Mouse (Mus musculus) 416B (cell line): Measurements from ENCODE around the gene Ipo11.
"Not testable (repeated sequence)": the region's sequence is repeated elsewhere in the genome, so short reads cannot be mapped to it uniquely, and the experiment has no call there.

Experiments
- DNase-seq: peaks from one replicate; pipeline ENCODE4 v3.0.0; 2011; ENCODE audit warnings: low read depth

Gene Ipo11

DNA sequence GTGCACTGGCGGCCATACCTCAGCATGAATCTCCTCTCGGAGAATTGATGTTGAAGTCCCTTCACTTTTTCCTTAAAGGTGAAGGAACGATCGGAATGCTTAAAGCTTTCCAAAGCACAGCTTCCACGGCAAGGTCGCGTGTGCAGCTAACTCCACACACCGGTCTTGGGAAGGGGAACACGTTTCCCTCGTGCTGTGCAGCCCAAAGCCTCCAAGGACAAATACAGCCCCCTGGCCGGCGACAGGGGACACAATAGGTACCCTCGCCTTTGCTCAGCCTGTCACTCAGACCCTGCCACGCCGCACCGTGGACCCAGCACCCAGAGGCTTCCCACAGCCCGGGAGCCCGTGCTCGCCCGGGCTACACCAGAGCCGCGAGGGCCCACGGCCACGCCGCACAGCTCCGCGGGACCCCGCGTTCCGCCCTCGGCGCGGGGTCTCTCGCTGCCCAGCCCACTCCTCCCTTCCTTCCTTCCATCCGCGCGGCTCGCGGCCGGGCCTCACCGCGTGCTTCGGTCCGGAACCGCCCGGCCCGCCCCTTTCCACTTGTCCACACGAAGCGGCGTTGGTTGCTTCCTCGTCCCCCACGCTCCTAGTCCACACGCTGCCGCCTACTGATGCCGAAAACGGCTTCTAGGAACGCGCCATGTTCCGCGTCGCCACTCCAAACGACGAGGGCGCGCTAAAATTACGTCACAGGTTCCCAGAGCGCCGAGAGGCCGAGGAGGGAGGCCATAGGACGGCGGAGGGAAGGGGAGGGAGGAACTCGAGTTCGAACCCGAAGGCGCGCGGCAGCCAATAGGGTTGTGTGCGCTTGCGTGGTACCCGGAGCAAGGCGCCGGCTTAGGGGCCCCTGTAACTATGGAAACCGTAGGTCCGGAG lies at the start of gene Ipo11:
Gene Ipo11, minus strand, starts transcription at position 703 of the 882 bp plus-strand sequence.
- DNase-seq = peak; percentile 95

DNA sequence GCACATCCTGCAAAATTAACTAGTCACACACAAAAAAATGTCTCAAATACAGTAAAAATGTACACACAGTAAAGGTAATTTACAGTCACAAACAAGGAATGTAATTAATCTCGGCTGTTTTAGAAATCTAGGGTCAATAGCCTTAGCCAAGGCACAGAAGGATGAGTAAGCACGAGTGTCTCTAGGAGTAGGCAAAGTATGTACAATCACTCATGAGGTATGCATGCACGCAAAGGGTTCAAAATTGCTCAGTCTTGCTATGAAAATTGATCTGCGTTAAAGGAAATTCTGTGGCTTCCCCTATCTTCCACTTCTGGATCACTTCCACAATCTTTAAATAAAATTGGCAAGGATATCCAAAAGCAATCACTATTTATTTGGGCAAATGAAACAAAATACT lies 24.7 kb upstream of the Ipo11 start:
- no peak for DNase-seq

- no peak for DNase-seq
Observed at GRCm38 (mm10) chr13:106960557-106960956, 23.8 kb upstream of the Ipo11 start.

DNA sequence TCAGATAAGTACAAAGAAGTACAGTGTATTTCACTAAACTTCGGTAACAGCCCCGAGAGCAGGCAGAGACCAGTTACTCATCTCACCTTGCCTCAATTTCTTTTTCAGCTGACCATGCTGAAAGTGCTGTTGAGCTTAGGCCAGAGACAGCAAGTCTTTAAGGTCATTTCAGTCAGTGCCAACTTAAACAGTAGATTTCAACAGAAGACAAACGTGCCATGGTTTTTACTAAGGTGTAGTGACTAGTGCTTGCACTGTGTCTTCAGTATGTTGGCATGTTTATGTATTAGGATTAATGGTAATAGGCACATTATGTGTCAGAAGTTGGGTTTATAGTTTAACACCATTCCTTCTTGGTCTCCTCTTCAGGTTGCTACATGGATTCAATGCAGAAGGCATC lies 21.5 kb upstream of the Ipo11 start:
- no peak for DNase-seq

DNA sequence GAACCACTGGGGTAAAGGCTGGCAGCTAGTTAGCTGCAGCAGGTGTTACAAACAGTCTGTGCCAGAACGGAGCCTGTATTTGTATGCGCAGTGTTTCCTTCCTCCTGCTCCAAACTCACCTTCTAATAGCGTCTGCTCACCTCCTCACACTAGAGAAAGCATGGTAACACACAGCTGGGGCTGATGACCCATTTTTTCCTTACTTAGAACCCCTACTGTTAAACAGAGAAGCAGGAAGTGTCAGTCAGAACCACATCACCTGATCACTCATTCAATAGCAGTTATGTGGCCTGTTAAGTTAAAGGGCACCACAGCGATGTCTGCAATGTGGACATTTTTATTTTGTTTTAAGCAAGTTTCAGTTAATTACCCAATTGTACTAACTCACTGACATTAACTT lies 20.8 kb upstream of the Ipo11 start:
- DNase-seq = no peak

DNA sequence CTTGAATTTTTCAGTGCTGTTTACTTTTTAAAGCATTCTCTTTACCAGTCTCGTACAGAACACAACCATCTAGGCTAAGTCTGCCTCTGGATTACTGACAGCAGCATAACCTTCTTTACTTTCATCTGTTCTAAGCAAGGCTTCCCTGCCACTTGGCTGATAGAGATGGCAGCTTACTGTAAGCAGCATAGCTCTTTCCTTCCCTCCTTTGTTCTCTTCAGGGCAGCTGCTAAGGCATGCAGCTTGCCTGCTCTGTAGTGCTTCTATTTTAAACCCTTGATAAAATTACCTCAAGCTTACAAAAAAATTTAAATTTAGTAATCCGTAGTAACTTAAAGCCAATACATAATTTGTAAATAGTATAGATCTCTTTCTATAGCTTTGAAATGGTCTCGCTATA lies 18.1 kb upstream of the Ipo11 start:
- DNase-seq = no peak

DNA sequence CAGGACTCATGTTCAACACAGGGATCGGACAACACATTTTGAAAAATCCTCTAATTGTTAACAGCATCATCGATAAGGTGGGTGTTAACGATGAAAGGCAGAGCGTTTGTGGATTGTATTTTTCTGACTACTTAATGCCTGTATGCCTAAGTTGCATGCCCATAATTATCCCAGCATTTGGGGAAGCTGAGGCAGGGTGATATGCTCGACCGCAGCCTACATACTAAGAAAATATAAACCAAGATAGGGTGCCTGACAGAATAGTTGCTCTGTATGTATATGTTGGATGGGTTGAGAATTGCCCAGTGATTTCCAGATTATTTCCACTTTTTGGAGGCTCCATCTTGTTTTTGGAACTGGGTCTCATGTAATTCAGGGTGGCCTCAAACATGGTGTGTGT lies 10.8 kb upstream of the Ipo11 start:
- DNase-seq = no peak

GRCm38 (mm10) chr13:106946594-106947540 lies 10.1 kb upstream of the Ipo11 start, which contains the start of gene Dimt1:
Gene Dimt1 (plus strand): TSS chr13:106947127.
- DNase-seq = peak; percentile 92

DNA sequence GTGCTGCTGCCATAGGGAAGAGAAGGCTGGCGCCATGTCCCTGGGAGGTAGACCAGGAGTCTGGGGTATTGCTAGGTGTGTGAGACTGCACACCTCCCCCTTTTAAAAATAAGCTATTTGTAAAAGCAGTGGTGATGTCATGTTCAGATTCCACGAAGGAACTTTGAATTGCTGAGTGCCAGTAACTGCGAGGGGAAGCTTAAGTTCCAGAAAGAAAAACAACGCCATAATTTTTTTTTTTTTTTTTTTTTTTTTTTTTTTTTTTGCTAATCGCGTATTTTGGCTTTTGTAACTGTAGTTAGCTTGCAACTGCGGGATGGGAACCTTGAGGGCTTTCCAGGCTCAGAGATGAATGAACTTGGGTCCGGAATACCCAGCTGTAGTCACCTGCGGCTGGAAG lies 8.8 kb upstream of the Ipo11 start:
- DNase-seq = no peak

GRCm38 (mm10) chr13:106942721-106943120 lies 6.0 kb upstream of the Ipo11 start:
- DNase-seq = peak; percentile 52

DNA sequence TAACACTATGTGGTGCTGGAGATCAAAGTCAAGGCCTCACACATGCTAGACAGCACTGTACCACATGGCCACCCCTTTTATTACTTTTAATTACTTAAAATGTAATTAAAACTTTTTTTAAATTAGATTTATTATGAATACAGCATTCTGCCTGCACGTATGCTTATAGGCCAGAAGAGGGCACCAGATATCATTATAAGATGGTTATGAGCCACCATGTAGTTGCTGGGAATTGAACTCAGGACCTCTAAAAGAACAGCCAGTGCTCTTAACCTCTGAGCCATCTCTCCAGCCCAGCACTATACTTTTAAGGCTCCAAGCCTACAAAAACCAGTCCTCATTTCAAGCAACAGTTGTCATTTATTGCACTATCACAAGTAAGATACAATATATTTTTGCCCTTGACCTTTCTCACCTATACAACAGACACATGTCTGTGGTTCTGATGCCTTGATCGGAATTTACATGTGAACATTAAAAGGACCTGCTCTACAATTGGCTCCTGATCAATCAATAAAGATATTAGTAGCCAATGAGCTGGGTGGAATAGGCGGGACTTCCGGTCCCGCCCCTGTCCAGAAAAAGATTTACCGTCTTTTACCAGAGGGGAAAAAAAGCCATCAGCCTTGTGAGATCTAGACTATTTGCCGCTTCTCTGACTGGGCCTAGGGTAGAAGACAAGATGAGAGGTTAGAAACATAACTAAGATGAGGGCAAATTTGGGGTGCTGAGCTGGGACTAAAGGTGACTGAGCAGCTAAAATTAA lies 4.6 kb upstream of the Ipo11 start:
- peak; percentile 73 for DNase-seq

DNA sequence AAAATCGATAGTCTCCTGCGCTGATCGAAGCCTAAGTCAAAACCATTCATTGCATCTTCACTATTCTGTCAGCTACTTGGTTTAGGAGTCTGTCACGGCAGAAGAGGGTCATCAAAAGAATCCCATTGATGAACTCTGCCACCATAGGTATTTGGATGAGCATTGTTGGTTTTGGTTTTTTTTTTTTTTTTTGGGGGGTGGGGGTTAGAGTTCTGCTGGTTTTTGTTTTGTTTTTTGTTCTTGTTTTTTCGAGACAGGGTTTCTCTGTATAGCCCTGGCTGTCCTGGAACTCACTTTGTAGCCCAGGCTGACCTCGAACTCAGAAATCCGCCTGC lies 347 bp upstream of the Ipo11 start:
- no peak for DNase-seq

DNA sequence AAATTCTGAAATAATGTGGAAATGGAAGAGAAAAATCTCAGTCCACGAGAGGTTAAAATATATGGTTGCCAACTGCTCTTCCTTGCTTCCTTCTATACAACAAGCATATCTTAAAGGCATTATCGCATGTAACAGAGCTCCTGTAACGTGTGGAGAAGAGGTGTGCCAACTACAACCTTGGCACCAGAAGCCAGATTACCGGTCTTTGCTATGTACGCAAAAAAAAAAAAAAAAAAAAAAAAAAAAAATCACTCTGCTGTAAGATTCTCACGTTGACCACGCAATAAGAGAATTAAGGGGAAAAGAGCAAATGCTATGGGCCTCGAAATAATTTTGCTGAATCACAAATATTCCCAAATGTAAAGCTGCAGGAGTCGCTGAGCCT lies 895 bp downstream of the Ipo11 start:
- DNase-seq = no peak

- no peak for DNase-seq
Observed at GRCm38 (mm10) chr13:106929201-106929600, 7.6 kb downstream of the Ipo11 start.

DNA sequence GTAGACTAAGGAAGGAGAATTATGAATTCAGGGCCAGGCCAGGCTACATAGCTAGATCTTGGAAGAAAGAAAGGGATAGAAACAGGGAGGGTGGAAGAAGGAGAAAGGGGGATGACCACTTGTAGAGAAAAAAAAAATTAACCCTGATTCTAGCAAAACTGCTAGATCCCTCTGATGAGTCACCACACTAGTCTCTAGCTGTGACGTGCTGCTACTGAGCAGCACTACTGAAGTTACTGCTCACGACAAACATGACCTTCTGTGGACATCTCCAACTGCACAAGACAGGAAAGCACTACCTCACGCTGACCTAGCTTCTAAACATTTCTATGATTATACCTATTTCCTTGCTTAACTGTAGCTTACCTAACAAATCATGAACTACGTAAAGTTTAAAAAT lies 8.5 kb downstream of the Ipo11 start:
- DNase-seq = peak; percentile 57

DNA sequence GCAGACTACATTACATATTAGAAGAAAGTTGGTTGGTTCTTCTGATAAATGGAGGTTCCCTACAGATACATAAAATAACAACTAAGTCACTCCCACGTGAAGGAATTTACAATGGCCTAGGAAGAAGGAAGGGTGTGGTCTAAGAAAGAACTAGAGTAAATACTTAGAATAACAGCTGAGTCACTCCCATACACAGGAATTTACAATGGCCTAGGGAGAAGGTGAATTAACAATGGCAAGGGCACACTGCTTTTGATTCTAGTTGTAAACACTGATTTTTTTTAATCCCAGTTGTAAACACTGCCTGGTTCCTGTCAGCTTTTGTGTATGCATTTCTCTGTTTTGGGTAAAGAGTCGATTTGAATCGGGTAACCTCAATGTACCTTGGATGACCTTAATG lies 10.8 kb downstream of the Ipo11 start:
- DNase-seq = not testable (repeated sequence)

DNA sequence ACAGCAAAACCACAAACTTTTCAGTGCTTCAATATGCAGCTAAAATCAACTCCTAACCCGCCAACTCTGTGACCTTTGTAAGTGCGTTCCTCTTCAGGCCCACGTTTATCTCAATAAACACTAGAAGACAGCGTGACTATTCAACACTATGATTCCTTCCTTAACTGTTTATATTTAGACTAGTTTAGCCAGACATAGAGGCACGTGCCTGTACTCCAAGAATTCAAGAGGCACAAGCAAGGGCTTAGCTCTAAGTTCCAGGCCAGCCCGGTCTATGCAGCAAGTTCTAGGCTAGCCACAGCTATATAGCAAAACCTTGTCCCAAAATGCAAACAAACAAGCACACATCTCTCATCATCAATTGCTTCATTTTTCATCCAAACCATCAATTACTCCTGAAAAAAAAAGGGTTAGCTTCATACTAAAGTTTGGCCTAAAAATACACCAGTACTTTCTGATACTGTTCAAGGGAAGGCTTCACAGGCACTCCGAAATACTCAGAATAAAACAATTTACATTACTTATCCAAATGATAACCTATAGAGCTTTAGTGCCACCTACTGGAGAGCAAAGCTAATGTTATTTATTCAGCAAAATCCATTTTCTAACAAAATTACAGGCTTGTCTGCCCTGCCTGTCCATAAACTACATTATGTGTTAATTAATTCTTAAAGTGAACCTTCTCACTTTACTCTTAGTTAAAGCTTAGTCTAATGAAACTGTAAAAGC lies 18.3 kb downstream of the Ipo11 start:
- peak; percentile 78 for DNase-seq

GRCm38 (mm10) chr13:106913125-106913736 lies 23.5 kb downstream of the Ipo11 start:
- DNase-seq = no peak

DNA sequence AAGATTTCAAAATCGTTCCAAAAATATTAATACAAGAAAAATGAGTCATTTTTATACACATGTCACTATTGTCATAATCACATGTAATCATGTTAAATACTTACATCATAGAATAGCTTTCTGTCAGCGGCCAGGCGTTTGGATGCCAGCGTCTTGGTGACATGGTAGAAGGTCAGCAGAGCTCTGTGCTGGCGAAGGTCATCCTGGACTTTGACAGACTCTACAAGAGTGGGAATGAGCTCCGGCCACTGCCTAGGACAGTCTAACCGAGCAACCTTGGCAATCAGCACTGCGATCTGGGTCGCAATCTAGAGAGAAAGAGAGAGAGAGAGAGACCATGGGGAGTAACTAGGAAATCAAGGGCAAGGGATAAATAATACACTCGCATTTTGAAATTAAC lies 26.7 kb downstream of the Ipo11 start:
- no peak for DNase-seq

DNA sequence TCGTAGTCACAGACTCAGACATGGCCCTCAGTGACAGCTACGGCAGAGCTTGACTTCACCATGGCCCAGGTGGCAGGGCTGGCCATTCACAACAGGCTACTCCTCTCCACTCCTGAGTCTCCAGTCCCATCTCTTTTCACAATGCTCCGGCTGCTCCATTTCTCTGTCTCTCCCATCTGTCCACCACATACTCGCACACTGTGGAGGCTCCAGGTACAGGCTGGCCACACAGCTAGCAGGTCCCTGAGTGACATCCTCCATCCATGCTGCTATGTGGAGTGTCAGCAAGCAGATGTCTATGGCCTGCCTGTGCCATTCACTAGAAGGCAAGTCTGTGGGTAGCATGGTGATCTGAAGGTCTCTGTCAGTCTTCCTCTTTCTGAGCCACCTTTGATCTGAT lies 29.5 kb downstream of the Ipo11 start:
- no peak for DNase-seq

- DNase-seq = not testable (repeated sequence)
Observed at GRCm38 (mm10) chr13:106905154-106905553, 31.6 kb downstream of the Ipo11 start.
